Mouse (Mus musculus) testis, adult 2 months (tissue): ENCODE results near the gene Krt4. TPM values are rescaled to one million over a fixed set of nuclear protein-coding genes. Genes with fewer than 3 reads are reported as not detected.

Experiments
- H3K27ac ChIP-seq: fragments of 200-500 bp; 2 replicates; pipeline ENCODE4 v1.5.1; 2012; ENCODE audit warnings: low read depth, low read length; ENCODE audit not compliant: control insufficient read depth, insufficient read depth
- H3K27me3 ChIP-seq: fragments of 200-500 bp; 2 replicates; pipeline ENCODE4 v1.6.1; 2012; ENCODE audit warnings: mild to moderate bottlenecking, low read length, moderate library complexity; ENCODE audit not compliant: control insufficient read depth, insufficient read depth
- H3K36me3 ChIP-seq: fragments of 200-500 bp; 2 replicates; pipeline ENCODE4 v1.6.1; 2012; ENCODE audit warnings: mild to moderate bottlenecking, low read length; ENCODE audit not compliant: control insufficient read depth, insufficient read depth
- H3K4me1 ChIP-seq: fragments of 200-500 bp; 2 replicates; pipeline ENCODE4 v1.6.1; 2012; ENCODE audit warnings: low read length; ENCODE audit not compliant: control insufficient read depth, insufficient read depth
- H3K4me3 ChIP-seq: fragments of 200-500 bp; 2 replicates; pipeline ENCODE4 v1.5.1; 2012; ENCODE audit warnings: low read depth, mild to moderate bottlenecking, low read length, moderate library complexity, mixed read lengths; ENCODE audit not compliant: control insufficient read depth
- CTCF ChIP-seq: fragments of 200-500 bp; IDR thresholded peaks from 2 replicates; pipeline ENCODE4 v1.5.1; 2012; ENCODE audit warnings: low read depth, mild to moderate bottlenecking, inconsistent platforms, low read length, moderate library complexity; ENCODE audit not compliant: control insufficient read depth, insufficient read depth, insufficient replicate concordance
- POLR2A ChIP-seq: fragments of 200-500 bp; IDR thresholded peaks from 2 replicates; pipeline ENCODE4 v1.6.1; 2012; ENCODE audit warnings: low read depth, mild to moderate bottlenecking, inconsistent platforms, low read length, moderate library complexity; ENCODE audit not compliant: control insufficient read depth
- polyA plus RNA-seq: library from polyadenylated mRNA; depleted of rRNA; stranded (reverse); fragments of >200 nt; gene quantifications from 2 replicates; pipeline ENCODE4 v1.2.3, GENCODE M21; 2012

Krt4 gene
- polyA plus RNA-seq, 1 experiment, result not detected

GRCm38 (mm10) chr15:101925041-101925440 is 506 bp upstream of the Krt4 start:
- Histone ChIP-seq H3K4me3 (no peak overlapping the region), H3K36me3 (no peaks in the 10 kb centered on the region), H3K27ac (no peak overlapping the region), H3K4me1 (peaks cover 6% of the 10 kb centered on the region), H3K27me3 (no peaks in the 10 kb centered on the region)
- no peak for TF ChIP-seq POLR2A
- no peak for TF ChIP-seq CTCF

DNA sequence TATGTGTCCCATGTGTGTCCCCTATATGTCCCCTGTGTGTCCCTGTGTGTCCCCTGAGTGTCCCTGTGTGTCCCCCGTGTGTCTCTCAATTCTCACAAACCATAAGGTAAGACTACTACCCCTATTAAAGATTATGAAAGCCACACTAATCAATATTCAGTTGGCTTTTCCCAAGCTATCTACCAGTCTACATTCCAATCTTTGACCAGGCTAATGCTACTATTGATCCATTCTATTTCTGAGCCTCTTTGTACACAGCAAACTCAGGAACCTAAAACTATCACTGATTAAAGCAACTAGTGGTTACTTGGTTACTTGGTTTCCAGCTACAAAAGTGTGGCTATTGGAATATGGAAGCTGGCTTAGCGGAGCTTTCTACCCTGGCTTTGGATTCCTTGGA is 2.2 kb downstream of the Krt4 start:
- TF ChIP-seq POLR2A (no peak), CTCF (no peak)
- peaks cover 4% of the 10 kb centered on the region; the same call in 1 of the 2 replicates for H3K4me1 ChIP-seq

GRCm38 (mm10) chr15:101916072-101916471 is 8.5 kb downstream of the Krt4 start:
- Histone ChIP-seq H3K27ac (no peak overlapping the region), H3K4me1 (no peaks in the 10 kb centered on the region), H3K27me3 (no peaks in the 10 kb centered on the region), H3K4me3 (no peak overlapping the region), H3K36me3 (no peaks in the 10 kb centered on the region)
- TF ChIP-seq CTCF (no peak), POLR2A (no peak)

More for the DNA sequence above, 2.2 kb downstream of the Krt4 start:
- H3K4me3 ChIP-seq, result no peak overlapping the region
- no peaks in the 10 kb centered on the region for H3K27me3 ChIP-seq
- no peaks in the 10 kb centered on the region for H3K36me3 ChIP-seq
- H3K27ac ChIP-seq, result no peak overlapping the region

GRCm38 (mm10) chr15:101904849-101905248 is 19.7 kb downstream of the Krt4 start:
- Histone ChIP-seq H3K36me3 (no peaks in the 10 kb centered on the region), H3K4me3 (no peak overlapping the region), H3K27me3 (no peaks in the 10 kb centered on the region), H3K27ac (no peak overlapping the region), H3K4me1 (no peaks in the 10 kb centered on the region)
- TF ChIP-seq POLR2A, result no peak
- TF ChIP-seq CTCF, result no peak

GRCm38 (mm10) chr15:101902171-101903149 is 22.1 kb downstream of the Krt4 start:
- no peaks in the 10 kb centered on the region for H3K36me3 ChIP-seq
- no peak overlapping the region for H3K27ac ChIP-seq
- TF ChIP-seq CTCF (no peak), POLR2A (no peak)
- no peaks in the 10 kb centered on the region for H3K4me1 ChIP-seq
- H3K27me3 ChIP-seq, result no peaks in the 10 kb centered on the region
- H3K4me3 ChIP-seq, result no peak overlapping the region

GRCm38 (mm10) chr15:101895216-101895615 is 29.3 kb downstream of the Krt4 start:
- TF ChIP-seq POLR2A (no peak), CTCF (no peak)
- no peaks in the 10 kb centered on the region for H3K36me3 ChIP-seq
- H3K27me3 ChIP-seq, result no peaks in the 10 kb centered on the region
- H3K27ac ChIP-seq, result no peak overlapping the region
- H3K4me3 ChIP-seq, result no peak overlapping the region
- H3K4me1 ChIP-seq, result no peaks in the 10 kb centered on the region

GRCm38 (mm10) chr15:101892820-101893219 is 31.7 kb downstream of the Krt4 start, which contains the start of gene Krt76:
Gene Krt76, minus strand, starts transcription at chr15:101892920.
- no peak for TF ChIP-seq POLR2A
- no peak for TF ChIP-seq CTCF

More at GRCm38 (mm10) chr15:101892820-101893219, 31.7 kb downstream of the Krt4 start, which contains the start of gene Krt76:
- no peak within 1 kb of the TSS for H3K27ac ChIP-seq
- no peaks in the 10 kb centered on the region for H3K4me1 ChIP-seq
- no peaks in the 10 kb centered on the region for H3K27me3 ChIP-seq
- no peaks in the 10 kb centered on the region for H3K36me3 ChIP-seq
- H3K4me3 ChIP-seq, result no peak within 1 kb of the TSS
